Mouse (Mus musculus) heart, adult 2 months (tissue): Measurements from ENCODE around the gene Tmem190.

Experiments
- CTCF ChIP-seq: fragments of 200-600 bp; IDR thresholded peaks from 2 replicates; pipeline ENCODE4 v1.8.1; 2022; ENCODE audit warnings: antibody characterized with exemption, mild to moderate bottlenecking, moderate library complexity
- EP300 ChIP-seq: fragments of 200-500 bp; IDR thresholded peaks from 2 replicates; pipeline ENCODE4 v1.6.1; 2011; ENCODE audit warnings: low read depth, low read length, control low read depth; ENCODE audit not compliant: insufficient read depth
- POLR2A ChIP-seq: fragments of 200-500 bp; IDR thresholded peaks from 2 replicates; pipeline ENCODE4 v1.6.1; 2011; ENCODE audit warnings: mild to moderate bottlenecking, low read depth, low read length, control low read depth; ENCODE audit not compliant: insufficient read depth

DNA sequence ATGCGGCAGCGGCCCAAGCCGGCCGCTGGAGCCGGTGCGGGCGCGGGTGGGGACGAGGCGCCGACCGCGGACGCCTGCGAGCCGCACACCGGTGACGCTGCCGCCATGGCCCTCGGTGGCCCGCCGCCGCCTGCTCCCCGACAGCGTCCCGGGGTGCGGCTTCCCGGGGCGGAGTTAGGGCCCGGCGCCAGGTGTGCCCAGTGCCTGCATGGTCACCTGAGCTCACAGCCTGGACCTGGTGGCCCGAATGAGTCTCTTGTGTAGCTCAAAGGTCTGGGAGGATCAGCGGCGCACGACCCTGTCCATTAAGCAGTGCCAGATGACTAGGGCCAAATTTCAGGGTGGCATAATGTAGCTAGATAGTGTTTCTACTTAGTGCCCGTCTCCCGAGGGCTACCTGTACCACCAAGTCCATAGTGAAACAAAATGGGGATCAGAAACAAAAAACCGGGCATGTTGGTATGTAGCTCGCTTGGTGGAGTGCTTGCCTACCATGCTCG lies 6.7 kb downstream of the Tmem190 start, which contains the start of gene Tmem238:
- TF ChIP-seq EP300 (no peak), CTCF (no peak), POLR2A (no peak)
